Mouse (Mus musculus): ENCODE measurements around the gene St3gal6. TPM values are rescaled to one million over a fixed set of nuclear protein-coding genes. Genes with fewer than 3 reads are reported as not detected.

The St3gal6 gene
- polyA plus RNA-seq (2012; rRNA removed), result 14.5 and 16.7 TPM in 2 replicates

DNA sequence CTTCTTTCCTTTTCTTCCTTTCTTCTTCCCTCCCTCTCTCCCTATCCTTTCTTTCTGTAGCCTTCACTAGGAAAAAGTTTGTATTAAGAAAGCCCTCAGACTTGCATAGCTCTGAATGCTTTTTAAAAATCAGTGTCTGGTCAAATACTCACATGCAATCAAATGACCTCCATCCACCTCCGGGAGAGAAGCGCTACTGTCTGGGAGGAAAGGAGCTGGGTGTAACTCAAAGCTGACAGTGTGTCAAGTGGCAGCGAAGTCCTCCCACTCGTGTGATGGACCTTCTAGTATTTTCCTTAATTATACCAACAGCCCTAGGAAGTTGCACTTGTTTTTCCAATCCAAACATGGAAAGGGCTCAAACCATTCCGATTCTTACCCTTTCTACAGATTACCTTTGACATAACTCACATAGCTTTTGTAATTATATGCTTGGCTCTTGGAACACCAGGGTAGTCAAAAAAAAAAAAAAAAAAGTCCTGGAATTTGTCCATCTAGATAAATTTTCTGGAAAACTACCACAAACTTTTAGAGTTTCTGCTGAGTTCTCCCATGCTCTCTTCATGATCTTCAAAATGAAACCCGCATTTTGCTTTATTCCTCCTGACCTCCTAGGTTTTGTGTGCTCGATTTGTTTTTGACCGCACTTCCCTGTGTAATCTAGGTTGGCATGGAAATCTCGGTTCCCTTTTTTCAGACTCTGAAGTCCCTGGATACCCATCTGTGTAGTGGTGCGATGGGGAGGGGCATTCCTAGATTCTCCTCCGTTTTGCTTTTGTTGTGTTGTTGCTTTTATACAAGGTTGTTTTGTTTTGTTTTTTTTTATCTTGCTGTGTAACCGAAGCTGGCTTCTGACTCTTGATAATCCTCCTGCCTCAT, at the start of gene St3gal6:
St3gal6 (minus strand) TSS at position 272 of the 879 bp plus-strand sequence.

Other genes starting within 250 kb of the St3gal6 start
- gene Dcbld2, start 115.8 kb downstream of the St3gal6 start, polyA plus RNA-seq (2012; rRNA removed), result 17.4 and 20.8 TPM in 2 replicates
- gene Gm813, start 92.7 kb upstream of the St3gal6 start, polyA plus RNA-seq (2012; rRNA removed), result 1.5 and 1.7 TPM in 2 replicates
- 0.47 and 0.83 TPM in 2 replicates for gene E330017A01Rik, start 114.5 kb upstream of the St3gal6 start, polyA plus RNA-seq (2012; rRNA removed)
- 19.2 and 27.5 TPM in 2 replicates for gene Cpox, start 146.0 kb upstream of the St3gal6 start, polyA plus RNA-seq (2012; rRNA removed)
- not detected in 2 replicates for gene Gpr15, start 194.8 kb upstream of the St3gal6 start, polyA plus RNA-seq (2012; rRNA removed)
- 71.2 and 80.6 TPM in 2 replicates for gene Cldnd1, start 203.7 kb upstream of the St3gal6 start, polyA plus RNA-seq (2012; rRNA removed)
- not detected in 2 replicates for gene Olfr172, start 238.9 kb upstream of the St3gal6 start, polyA plus RNA-seq (2012; rRNA removed)